Mouse (Mus musculus): ENCODE results near the gene BC049762. TPM values are rescaled to one million over a fixed set of nuclear protein-coding genes. Genes with fewer than 3 reads are reported as not detected.

The BC049762 gene
- not detected for polyA plus RNA-seq (2014; fragmentation: Illumina TruSeq; extraction: RNeasy Lipid Tissue Mini Kit (QIAGEN cat#74804); ENCODE audit: low replicate concordance)

GRCm38 (mm10) chr11:51262342-51263285 is at the start of gene BC049762:
Gene BC049762 (minus strand): TSS chr11:51263046.

GRCm38 (mm10) chr11:51289564-51290041 is 26.8 kb upstream of the BC049762 start, which contains the start of gene Col23a1:
Gene Col23a1 (plus strand): TSS chr11:51289920.

GRCm38 (mm10) chr11:51261680-51262219 is 1.1 kb downstream of the BC049762 start, which contains the start of gene Clk4:
Gene Clk4 (plus strand): TSS chr11:51261730.

GRCm38 (mm10) chr11:51220308-51220707 is 42.5 kb downstream of the BC049762 start, which contains the start of gene Gm12569:
Gene Gm12569 (plus strand): TSS chr11:51220473.

Other genes starting within 250 kb of the BC049762 start
- gene Olfr54, start 248.8 kb downstream of the BC049762 start, polyA plus RNA-seq (2014; fragmentation: Illumina TruSeq; extraction: RNeasy Lipid Tissue Mini Kit (QIAGEN cat#74804); ENCODE audit: low replicate concordance), result not detected
- not detected for gene Olfr1375, start 214.9 kb downstream of the BC049762 start, polyA plus RNA-seq (2014; fragmentation: Illumina TruSeq; extraction: RNeasy Lipid Tissue Mini Kit (QIAGEN cat#74804); ENCODE audit: low replicate concordance)
- 14.6 TPM for gene Zfp354a, start 203.8 kb downstream of the BC049762 start, polyA plus RNA-seq (2014; fragmentation: Illumina TruSeq; extraction: RNeasy Lipid Tissue Mini Kit (QIAGEN cat#74804); ENCODE audit: low replicate concordance)
- not detected for gene Gm12569, start 42.6 kb downstream of the BC049762 start, polyA plus RNA-seq (2014; fragmentation: Illumina TruSeq; extraction: RNeasy Lipid Tissue Mini Kit (QIAGEN cat#74804); ENCODE audit: low replicate concordance)
- 246 TPM for gene Clk4, start 1.3 kb downstream of the BC049762 start, polyA plus RNA-seq (2014; fragmentation: Illumina TruSeq; extraction: RNeasy Lipid Tissue Mini Kit (QIAGEN cat#74804); ENCODE audit: low replicate concordance)
- 2.7 TPM for gene Col23a1, start 26.9 kb upstream of the BC049762 start, polyA plus RNA-seq (2014; fragmentation: Illumina TruSeq; extraction: RNeasy Lipid Tissue Mini Kit (QIAGEN cat#74804); ENCODE audit: low replicate concordance)